In the genomic region with DNA sequence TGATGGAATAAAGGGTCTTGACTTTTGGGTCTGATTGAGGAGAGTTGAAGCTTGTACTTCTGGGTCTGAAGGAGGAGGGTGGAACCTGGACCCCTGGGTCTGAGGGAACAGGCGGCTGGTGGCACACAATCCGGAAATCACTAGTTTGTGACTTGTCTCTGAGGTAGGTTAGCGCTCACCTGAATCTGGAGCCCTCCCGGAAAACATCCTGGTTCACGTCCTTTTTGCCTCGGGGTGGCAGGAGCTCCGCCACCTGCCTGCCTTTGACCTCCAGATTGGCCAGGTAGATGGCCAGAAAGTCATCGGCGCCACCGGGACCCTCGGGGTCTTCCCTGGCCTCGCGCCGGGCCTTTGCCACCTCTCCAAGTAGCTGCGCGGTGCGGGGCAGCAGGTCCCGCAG, we compare ENCODE assay signal across 12 mouse cellular contexts. TPM values are rescaled to one million over a fixed set of nuclear protein-coding genes. Genes with fewer than 3 reads are reported as not detected.
DNase-seq lines count a peak whose midpoint lies in the region; ATAC-seq lines count a peak whose summit lies in the region.
"Had no signal": no experiment of that assay in that cellular context is flagged by ENCODE, and none has a peak within 500 bp of the region (broad histone marks: within the 10 kb centered on the region; RNA-seq: fewer than 3 reads in every experiment).

No protein-coding gene starts in this region.

- H3K9me3 ChIP-seq in heart, embryonic 15.5 days (replicated peaks), result no peaks in the 10 kb centered on the region
- no peaks in the 10 kb centered on the region for H3K9me3 ChIP-seq in neural tube, embryonic 15.5 days (replicated peaks)
- H3K9me3 ChIP-seq in limb, embryonic 11.5 days (ENCODE audit: control insufficient read depth, low read length), result no peaks in the 10 kb centered on the region; the same call in 1 of the 2 replicates
- H3K9me3 ChIP-seq: forebrain, embryonic 12.5 days; hindbrain, embryonic 15.5 days had no signal

- DNase-seq in heart, adult 11 months, result no peak
- DNase-seq in neural tube, embryonic 10.5 days (ENCODE audit: extremely low spot score, low spot score), result no peak
- DNase-seq in limb, embryonic 11.5 days (ENCODE audit: low spot score), result no peak
- DNase-seq in cerebellum, adult 11-12 months, result no peak
- DNase-seq in right cerebral cortex, adult 18-20 months, result no peak
- DNase-seq: cerebellum, adult 18-20 months; right cerebral cortex, postnatal 25 days had no signal

- 0 out of 2 replicates have a peak overlapping the region, but pooled peaks have one; percentile 33 for H3K9ac ChIP-seq in heart, embryonic 15.5 days
- H3K9ac ChIP-seq in neural tube, embryonic 15.5 days (replicated peaks), result no peak overlapping the region
- no peak overlapping the region for H3K9ac ChIP-seq in limb, embryonic 11.5 days (ENCODE audit: low read length)
- H3K9ac ChIP-seq: forebrain, embryonic 12.5 days; hindbrain, embryonic 15.5 days had no signal

- H3K36me3 ChIP-seq in heart, embryonic 15.5 days, result no peaks in the 10 kb centered on the region
- no peaks in the 10 kb centered on the region for H3K36me3 ChIP-seq in neural tube, embryonic 15.5 days
- no peaks in the 10 kb centered on the region for H3K36me3 ChIP-seq in limb, embryonic 11.5 days (ENCODE audit: control insufficient read depth, insufficient read depth, low read length)
- H3K36me3 ChIP-seq: forebrain, embryonic 12.5 days; hindbrain, embryonic 15.5 days had no signal

- no peak for ATAC-seq in heart, embryonic 15.5 days (replicated peaks; ENCODE audit: insufficient number of reproducible peaks, insufficient read depth, low FRiP score, low read depth)
- no peak for ATAC-seq in neural tube, embryonic 15.5 days (ENCODE audit: low FRiP score)
- no peak for ATAC-seq in limb, embryonic 11.5 days (ENCODE audit: insufficient number of reproducible peaks, low FRiP score, low TSS enrichment, low read depth)
- ATAC-seq in erythroid progenitor cell, adult 5-6 weeks (replicated peaks; ENCODE audit: low FRiP score, poor library complexity, severe bottlenecking), result no peak

- peaks cover 9% of the 10 kb centered on the region for H3K4me1 ChIP-seq in heart, embryonic 15.5 days (replicated peaks)
- peaks cover 9% of the 10 kb centered on the region; the same call in 1 of the 2 replicates for H3K4me1 ChIP-seq in neural tube, embryonic 15.5 days
- H3K4me1 ChIP-seq in limb, embryonic 11.5 days (ENCODE audit: control insufficient read depth, insufficient read depth, low read length), result no peaks in the 10 kb centered on the region
- H3K4me1 ChIP-seq: forebrain, embryonic 12.5 days; hindbrain, embryonic 15.5 days had no signal

- H3K4me3 ChIP-seq in heart, embryonic 15.5 days, result peak overlapping the region; percentile 32
- peak overlapping the region; percentile 16 for H3K4me3 ChIP-seq in neural tube, embryonic 15.5 days (replicated peaks)
- no peak overlapping the region for H3K4me3 ChIP-seq in limb, embryonic 11.5 days (ENCODE audit: low read depth, low read length)
- H3K4me3 ChIP-seq: forebrain, embryonic 12.5 days; hindbrain, embryonic 15.5 days had no signal

- H3K27ac ChIP-seq in heart, embryonic 15.5 days, result no peak overlapping the region
- no peak overlapping the region for H3K27ac ChIP-seq in neural tube, embryonic 15.5 days (replicated peaks)
- no peak overlapping the region for H3K27ac ChIP-seq in limb, embryonic 11.5 days (replicated peaks; ENCODE audit: low read depth, low read length)
- H3K27ac ChIP-seq: forebrain, embryonic 12.5 days; hindbrain, embryonic 15.5 days had no signal

- H3K27me3 ChIP-seq in heart, embryonic 15.5 days, result peaks cover 22% of the 10 kb centered on the region
- H3K27me3 ChIP-seq in neural tube, embryonic 15.5 days (replicated peaks), result peaks cover 36% of the 10 kb centered on the region
- peaks cover 18% of the 10 kb centered on the region for H3K27me3 ChIP-seq in limb, embryonic 11.5 days (ENCODE audit: control insufficient read depth, insufficient read depth, low read length)

- H3K4me2 ChIP-seq in heart, embryonic 15.5 days, result peak overlapping the region; percentile 50
- peak overlapping the region; percentile 19 for H3K4me2 ChIP-seq in neural tube, embryonic 15.5 days
- peak overlapping the region; percentile 23; the same call in 1 of the 2 replicates for H3K4me2 ChIP-seq in limb, embryonic 11.5 days (ENCODE audit: low read depth, severe bottlenecking)
- H3K4me2 ChIP-seq: forebrain, embryonic 12.5 days; hindbrain, embryonic 15.5 days had no signal

- WGBS in heart, embryonic 15.5 days, result 14% methylated on average over 18 of the region's 18 CpGs
- 11% methylated on average over 18 of the region's 18 CpGs for WGBS in neural tube, embryonic 15.5 days
- 7% methylated on average over 18 of the region's 18 CpGs for WGBS in limb, embryonic 11.5 days

RNA-seq across cellular contexts. Expression of gene Cblc, which starts 0.4 kb away (rescaled TPM):
- polyA plus RNA-seq in heart, embryonic 15.5 days (2015; fragmentation: Nextera tagmentation; extraction: Ambion mirVana), result 0.47 and 2.5 TPM in 2 replicates
- 0.69 and 2.2 TPM in 2 replicates for polyA plus RNA-seq in neural tube, embryonic 15.5 days (2015; fragmentation: Nextera tagmentation; extraction: Ambion mirVana)
- polyA plus RNA-seq in limb, embryonic 11.5 days (2014; fragmentation: Nextera tagmentation; extraction: Ambion mirVana), result 0.75 and 1.3 TPM in 2 replicates
- not detected in 2 replicates for total RNA-seq in erythroid progenitor cell, adult 5-6 weeks (2015; ENCODE audit: low replicate concordance)
- total RNA-seq in erythroid progenitor cell, adult 5-6 weeks (2017; ENCODE audit: low replicate concordance), result not detected in 2 replicates
- polyA plus RNA-seq: hindbrain, embryonic 15.5 days had no signal

RNA-seq across cellular contexts. Expression of gene Bcam, which starts 25.4 kb away (rescaled TPM):
- 358 and 380 TPM in 2 replicates for polyA plus RNA-seq in heart, embryonic 15.5 days (2015; fragmentation: Nextera tagmentation; extraction: Ambion mirVana)
- 26.3 and 37.0 TPM in 2 replicates for polyA plus RNA-seq in neural tube, embryonic 15.5 days (2015; fragmentation: Nextera tagmentation; extraction: Ambion mirVana)
- polyA plus RNA-seq in limb, embryonic 11.5 days (2014; fragmentation: Nextera tagmentation; extraction: Ambion mirVana), result 43.0 and 44.1 TPM in 2 replicates
- total RNA-seq in erythroid progenitor cell, adult 5-6 weeks (2015; ENCODE audit: low replicate concordance), result not detected in 2 replicates
- total RNA-seq in erythroid progenitor cell, adult 5-6 weeks (2017; ENCODE audit: low replicate concordance), result not detected in 2 replicates

RNA-seq across cellular contexts. Expression of gene Bcl3, which starts 26.3 kb away (rescaled TPM):
- polyA plus RNA-seq in heart, embryonic 15.5 days (2015; fragmentation: Nextera tagmentation; extraction: Ambion mirVana), result 2.0 and 4.7 TPM in 2 replicates
- 1.2 and 5.2 TPM in 2 replicates for polyA plus RNA-seq in neural tube, embryonic 15.5 days (2015; fragmentation: Nextera tagmentation; extraction: Ambion mirVana)
- polyA plus RNA-seq in limb, embryonic 11.5 days (2014; fragmentation: Nextera tagmentation; extraction: Ambion mirVana), result 0.71 and 1.2 TPM in 2 replicates
- total RNA-seq in erythroid progenitor cell, adult 5-6 weeks (2015; ENCODE audit: low replicate concordance), result 15.5 and 21.3 TPM in 2 replicates
- total RNA-seq in erythroid progenitor cell, adult 5-6 weeks (2017; ENCODE audit: low replicate concordance), result 0.77 TPM in 1 of 2 replicates, not detected in the other

RNA-seq across cellular contexts. Expression of gene Nectin2, which starts 46.0 kb away (rescaled TPM):
- 66.5 and 81.4 TPM in 2 replicates for polyA plus RNA-seq in heart, embryonic 15.5 days (2015; fragmentation: Nextera tagmentation; extraction: Ambion mirVana)
- 56.5 and 68.7 TPM in 2 replicates for polyA plus RNA-seq in neural tube, embryonic 15.5 days (2015; fragmentation: Nextera tagmentation; extraction: Ambion mirVana)
- polyA plus RNA-seq in limb, embryonic 11.5 days (2014; fragmentation: Nextera tagmentation; extraction: Ambion mirVana), result 59.3 and 63.2 TPM in 2 replicates
- not detected in 2 replicates for total RNA-seq in erythroid progenitor cell, adult 5-6 weeks (2015; ENCODE audit: low replicate concordance)
- 0.64 TPM in 1 of 2 replicates, not detected in the other for total RNA-seq in erythroid progenitor cell, adult 5-6 weeks (2017; ENCODE audit: low replicate concordance)

RNA-seq across cellular contexts. Expression of gene Gm19345, which starts 55.5 kb away (rescaled TPM):
- not detected in 2 replicates for polyA plus RNA-seq in heart, embryonic 15.5 days (2015; fragmentation: Nextera tagmentation; extraction: Ambion mirVana)
- 14.3 and 17.3 TPM in 2 replicates for polyA plus RNA-seq in neural tube, embryonic 15.5 days (2015; fragmentation: Nextera tagmentation; extraction: Ambion mirVana)
- not detected in 2 replicates for polyA plus RNA-seq in limb, embryonic 11.5 days (2014; fragmentation: Nextera tagmentation; extraction: Ambion mirVana)
- not detected in 2 replicates for total RNA-seq in erythroid progenitor cell, adult 5-6 weeks (2015; ENCODE audit: low replicate concordance)
- not detected in 2 replicates for total RNA-seq in erythroid progenitor cell, adult 5-6 weeks (2017; ENCODE audit: low replicate concordance)
